8 mouse cellular contexts compared by ENCODE assay signal in the genomic region with DNA sequence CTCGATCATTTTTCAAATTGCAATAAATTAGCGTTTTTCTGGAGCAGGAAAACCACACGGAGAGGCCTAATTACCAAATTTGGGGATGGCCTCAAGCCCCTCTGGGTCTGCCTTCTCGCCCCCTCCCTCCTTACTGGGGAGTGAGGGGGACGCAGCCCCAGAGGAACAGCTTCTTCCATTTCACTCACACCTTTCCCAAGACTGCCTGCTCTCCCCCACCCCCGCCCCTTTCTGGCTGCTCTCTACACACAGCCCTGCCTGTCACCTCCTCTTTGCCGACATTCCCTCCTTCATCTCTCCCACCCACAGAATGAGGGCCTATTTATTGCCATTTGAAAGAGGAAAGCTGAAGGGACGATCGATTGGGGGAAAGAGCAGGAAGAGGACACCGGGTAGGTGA.
DNase-seq lines count a peak whose midpoint lies in the region; ATAC-seq and TF ChIP-seq lines count a peak whose summit lies in the region.

No protein-coding gene starts in this region.

- no peak for TF ChIP-seq POLR2A in lung, adult 2 months (IDR thresholded peaks at IDR 0.05; ENCODE audit: borderline replicate concordance, extremely low read depth, low read depth, low read length)

- DNase-seq in lung, embryonic 14.5 days = peak; percentile 83
- no peak for DNase-seq in lung, adult 2 months
- no peak for DNase-seq in forebrain, embryonic 11.5 days (ENCODE audit: low spot score)
- DNase-seq in cerebellum, postnatal 14 days = no peak
- DNase-seq in cerebellum, adult 11-12 months = no peak
- DNase-seq in right cerebral cortex, postnatal 36 days (ENCODE audit: low spot score in 2 of 2) = no peak

- no peaks in the 10 kb centered on the region for H3K36me3 ChIP-seq in lung, embryonic 14.5 days (ENCODE audit: insufficient read depth)
- H3K36me3 ChIP-seq in forebrain, embryonic 11.5 days (ENCODE audit: control insufficient read depth, insufficient read depth, low read length) = no peaks in the 10 kb centered on the region
- no peaks in the 10 kb centered on the region for H3K36me3 ChIP-seq in hindbrain, embryonic 16.5 days (ENCODE audit: control insufficient read depth, insufficient read depth, low read length)
- H3K36me3 ChIP-seq in midbrain, embryonic 16.5 days (ENCODE audit: control insufficient read depth, insufficient read depth, low read length) = no peaks in the 10 kb centered on the region

- no peaks in the 10 kb centered on the region for H3K9me3 ChIP-seq in lung, embryonic 14.5 days (ENCODE audit: low read depth, low read length)
- H3K9me3 ChIP-seq in forebrain, embryonic 11.5 days (ENCODE audit: control insufficient read depth, low read length) = no peaks in the 10 kb centered on the region
- no peaks in the 10 kb centered on the region for H3K9me3 ChIP-seq in hindbrain, embryonic 16.5 days (ENCODE audit: control insufficient read depth, low read length)
- H3K9me3 ChIP-seq in midbrain, embryonic 16.5 days (replicated peaks; ENCODE audit: control insufficient read depth, low read length, poor library complexity, severe bottlenecking) = no peaks in the 10 kb centered on the region

- 12% methylated on average over 9 of the region's 10 CpGs for WGBS in lung, embryonic 14.5 days
- 53% methylated on average over 10 of the region's 10 CpGs for WGBS in lung, adult 2 months
- 21% methylated on average over 9 of the region's 10 CpGs for WGBS in forebrain, embryonic 11.5 days
- WGBS in hindbrain, embryonic 16.5 days = 16% methylated on average over 10 of the region's 10 CpGs
- WGBS in midbrain, embryonic 16.5 days = 17% methylated on average over 8 of the region's 10 CpGs

- peak; percentile 88 for ATAC-seq in lung, embryonic 14.5 days (ENCODE audit: insufficient read depth)
- ATAC-seq in forebrain, embryonic 11.5 days (replicated peaks; ENCODE audit: low FRiP score) = 0 out of 2 replicates have a peak, but pooled peaks have one; percentile 66
- peak; percentile 64 for ATAC-seq in hindbrain, embryonic 16.5 days
- 0 out of 2 replicates have a peak, but pooled peaks have one; percentile 30 for ATAC-seq in midbrain, embryonic 16.5 days

- no peaks in the 10 kb centered on the region for H3K27me3 ChIP-seq in lung, embryonic 14.5 days (ENCODE audit: insufficient read depth, low read length)
- H3K27me3 ChIP-seq in forebrain, embryonic 11.5 days (ENCODE audit: control insufficient read depth, insufficient read depth, low read length) = peaks cover 27% of the 10 kb centered on the region; the same call in 1 of the 2 replicates
- peaks cover 16% of the 10 kb centered on the region for H3K27me3 ChIP-seq in hindbrain, embryonic 16.5 days (replicated peaks; ENCODE audit: control insufficient read depth, insufficient read depth, low read length)
- peaks cover 8% of the 10 kb centered on the region for H3K27me3 ChIP-seq in midbrain, embryonic 16.5 days (ENCODE audit: control insufficient read depth, insufficient read depth, low read depth, low read length)

- no peak overlapping the region for H3K4me3 ChIP-seq in lung, embryonic 14.5 days (ENCODE audit: low read depth, low read length)
- no peak overlapping the region for H3K4me3 ChIP-seq in lung, adult 2 months (replicated peaks; ENCODE audit: extremely low read depth, low read depth, low read length)
- no peak overlapping the region for H3K4me3 ChIP-seq in forebrain, embryonic 11.5 days (ENCODE audit: low read depth, low read length)
- no peak overlapping the region for H3K4me3 ChIP-seq in hindbrain, embryonic 16.5 days (ENCODE audit: low read length)
- no peak overlapping the region for H3K4me3 ChIP-seq in midbrain, embryonic 16.5 days (ENCODE audit: low read depth, low read length)

- peak overlapping the region; percentile 51; the same call in 1 of the 2 replicates for H3K4me2 ChIP-seq in lung, embryonic 14.5 days
- no peak overlapping the region for H3K4me2 ChIP-seq in forebrain, embryonic 11.5 days (ENCODE audit: low read depth, low read length, severe bottlenecking)
- H3K4me2 ChIP-seq in hindbrain, embryonic 16.5 days (ENCODE audit: low read length) = peak overlapping the region; percentile 44
- peak overlapping the region; percentile 41 for H3K4me2 ChIP-seq in midbrain, embryonic 16.5 days (ENCODE audit: low read length)

- TF ChIP-seq CTCF in lung, embryonic 14.5 days (IDR thresholded peaks at IDR 0.05; ENCODE audit: low read depth) = no peak
- no peak for TF ChIP-seq CTCF in lung, adult 2 months (IDR thresholded peaks at IDR 0.05; ENCODE audit: insufficient read depth, low read length)

- peak overlapping the region; percentile 91; the same call in 1 of the 2 replicates for H3K27ac ChIP-seq in lung, embryonic 14.5 days (ENCODE audit: low read depth)
- no peak overlapping the region for H3K27ac ChIP-seq in forebrain, embryonic 11.5 days (ENCODE audit: low read depth, low read length)
- no peak overlapping the region for H3K27ac ChIP-seq in hindbrain, embryonic 16.5 days (ENCODE audit: low read depth, low read length)
- no peak overlapping the region for H3K27ac ChIP-seq in midbrain, embryonic 16.5 days (ENCODE audit: low read length)

- no peaks in the 10 kb centered on the region for H3K4me1 ChIP-seq in lung, embryonic 14.5 days (ENCODE audit: insufficient read depth)
- 0 out of 2 replicates have a peak, but pooled peaks cover 3% of the 10 kb centered on the region for H3K4me1 ChIP-seq in lung, adult 2 months (ENCODE audit: control insufficient read depth, insufficient read depth, low read length)
- peaks cover 7% of the 10 kb centered on the region; the same call in 1 of the 2 replicates for H3K4me1 ChIP-seq in forebrain, embryonic 11.5 days (replicated peaks; ENCODE audit: control insufficient read depth, insufficient read depth, low read length)
- peaks cover 2% of the 10 kb centered on the region; the same call in 1 of the 2 replicates for H3K4me1 ChIP-seq in hindbrain, embryonic 16.5 days (ENCODE audit: control insufficient read depth, insufficient read depth, low read depth, low read length)
- peaks cover 3% of the 10 kb centered on the region; the same call in 1 of the 2 replicates for H3K4me1 ChIP-seq in midbrain, embryonic 16.5 days (ENCODE audit: control insufficient read depth, insufficient read depth, low read length)

- H3K9ac ChIP-seq in lung, embryonic 14.5 days = no peak overlapping the region
- H3K9ac ChIP-seq in forebrain, embryonic 11.5 days (ENCODE audit: low read length) = no peak overlapping the region
- no peak overlapping the region for H3K9ac ChIP-seq in hindbrain, embryonic 16.5 days (ENCODE audit: low read depth, low read length)
- no peak overlapping the region for H3K9ac ChIP-seq in midbrain, embryonic 16.5 days (ENCODE audit: low read depth, low read length)

Comparison
In these comparisons a context has a peak if more than half of its experiments do, and no peak if none do; other contexts are left out.
1. ATAC-seq: peak in every context shown above with its lines; median percentile 88 in lung, embryonic 14.5 days; 66 in forebrain, embryonic 11.5 days; 64 in hindbrain, embryonic 16.5 days; 30 in midbrain, embryonic 16.5 days.